Mouse (Mus musculus): ENCODE results near the gene Lhcgr. TPM values are rescaled to one million over a fixed set of nuclear protein-coding genes. Genes with fewer than 3 reads are reported as not detected.

The Lhcgr gene
- polyA plus RNA-seq, 1 experiment from 2014 or later, result 0.99 TPM

GRCm38 (mm10) chr17:88786385-88786784, 5.4 kb downstream of the Lhcgr start:
- Histone ChIP-seq H3K9ac (ENCODE audit: low read length) (no peak overlapping the region), H3K9me3 (ENCODE audit: control insufficient read depth, low read length) (no peaks in the 10 kb centered on the region), H3K27ac (ENCODE audit: low read depth, low read length) (no peak overlapping the region), H3K4me1 (ENCODE audit: control insufficient read depth, insufficient read depth, low read length) (no peaks in the 10 kb centered on the region), H3K27me3 (ENCODE audit: control insufficient read depth, insufficient read depth, low read length) (no peaks in the 10 kb centered on the region), H3K4me3 (ENCODE audit: low read depth, low read length) (no peak overlapping the region), H3K4me2 (ENCODE audit: low read depth) (no peak overlapping the region), H3K36me3 (ENCODE audit: control insufficient read depth, insufficient read depth, low read length) (no peaks in the 10 kb centered on the region)
- WGBS, result 82% methylated on average over 4 of the region's 4 CpGs
- DNase-seq (ENCODE audit: low spot score), result no peak
- ATAC-seq (ENCODE audit: insufficient read depth, low FRiP score, low TSS enrichment), result no peak

- Histone ChIP-seq H3K4me1 (ENCODE audit: control insufficient read depth, insufficient read depth, low read length) (peaks cover 8% of the 10 kb centered on the region), H3K4me3 (ENCODE audit: low read depth, low read length) (no peak overlapping the region), H3K4me2 (ENCODE audit: low read depth) (no peak overlapping the region), H3K9me3 (ENCODE audit: control insufficient read depth, low read length) (no peaks in the 10 kb centered on the region), H3K9ac (ENCODE audit: low read length) (no peak overlapping the region), H3K36me3 (ENCODE audit: control insufficient read depth, insufficient read depth, low read length) (no peaks in the 10 kb centered on the region), H3K27me3 (ENCODE audit: control insufficient read depth, insufficient read depth, low read length) (no peaks in the 10 kb centered on the region), H3K27ac (ENCODE audit: low read depth, low read length) (no peak overlapping the region)
- DNase-seq (ENCODE audit: low spot score), result no peak
- no peak for ATAC-seq (ENCODE audit: insufficient read depth, low FRiP score, low TSS enrichment)
- 40% methylated on average over 3 of the region's 3 CpGs for WGBS
Observed at GRCm38 (mm10) chr17:88779148-88779547, 12.6 kb downstream of the Lhcgr start.

- Histone ChIP-seq H3K9ac (ENCODE audit: low read length) (no peak overlapping the region), H3K4me3 (ENCODE audit: low read depth, low read length) (no peak overlapping the region), H3K4me1 (ENCODE audit: control insufficient read depth, insufficient read depth, low read length) (peaks cover 15% of the 10 kb centered on the region), H3K4me2 (ENCODE audit: low read depth) (no peak overlapping the region), H3K36me3 (ENCODE audit: control insufficient read depth, insufficient read depth, low read length) (no peaks in the 10 kb centered on the region), H3K27me3 (ENCODE audit: control insufficient read depth, insufficient read depth, low read length) (no peaks in the 10 kb centered on the region), H3K9me3 (ENCODE audit: control insufficient read depth, low read length) (no peaks in the 10 kb centered on the region), H3K27ac (ENCODE audit: low read depth, low read length) (peak overlapping the region; percentile 70)
- DNase-seq (ENCODE audit: low spot score), result peak; percentile 68
- peak; percentile 73 for ATAC-seq (ENCODE audit: insufficient read depth, low FRiP score, low TSS enrichment)
- WGBS, result 17% methylated on average over 9 of the region's 9 CpGs
Observed at GRCm38 (mm10) chr17:88774103-88774526, 17.7 kb downstream of the Lhcgr start.

GRCm38 (mm10) chr17:88770081-88770480, 21.7 kb downstream of the Lhcgr start:
- ATAC-seq (ENCODE audit: insufficient read depth, low FRiP score, low TSS enrichment) (no peak), DNase-seq (ENCODE audit: low spot score) (no peak)
- peaks cover 15% of the 10 kb centered on the region for H3K4me1 ChIP-seq (ENCODE audit: control insufficient read depth, insufficient read depth, low read length)
- no peak overlapping the region for H3K9ac ChIP-seq (ENCODE audit: low read length)
- H3K27ac ChIP-seq (ENCODE audit: low read depth, low read length), result no peak overlapping the region
- H3K27me3 ChIP-seq (ENCODE audit: control insufficient read depth, insufficient read depth, low read length), result no peaks in the 10 kb centered on the region
- no peak overlapping the region for H3K4me2 ChIP-seq (ENCODE audit: low read depth)
- no peaks in the 10 kb centered on the region for H3K9me3 ChIP-seq (ENCODE audit: control insufficient read depth, low read length)
- H3K36me3 ChIP-seq (ENCODE audit: control insufficient read depth, insufficient read depth, low read length), result no peaks in the 10 kb centered on the region
- 89% methylated on average over 7 of the region's 7 CpGs for WGBS
- H3K4me3 ChIP-seq (ENCODE audit: low read depth, low read length), result no peak overlapping the region

GRCm38 (mm10) chr17:88769283-88769859, 22.4 kb downstream of the Lhcgr start:
- no peak for ATAC-seq (ENCODE audit: insufficient read depth, low FRiP score, low TSS enrichment)
- Histone ChIP-seq H3K4me3 (ENCODE audit: low read depth, low read length) (no peak overlapping the region), H3K36me3 (ENCODE audit: control insufficient read depth, insufficient read depth, low read length) (no peaks in the 10 kb centered on the region), H3K4me2 (ENCODE audit: low read depth) (no peak overlapping the region), H3K9ac (ENCODE audit: low read length) (no peak overlapping the region), H3K9me3 (ENCODE audit: control insufficient read depth, low read length) (no peaks in the 10 kb centered on the region), H3K27ac (ENCODE audit: low read depth, low read length) (no peak overlapping the region), H3K27me3 (ENCODE audit: control insufficient read depth, insufficient read depth, low read length) (no peaks in the 10 kb centered on the region), H3K4me1 (ENCODE audit: control insufficient read depth, insufficient read depth, low read length) (peaks cover 12% of the 10 kb centered on the region)
- DNase-seq (ENCODE audit: low spot score), result no peak
- WGBS, result 66% methylated on average over 2 of the region's 2 CpGs

GRCm38 (mm10) chr17:88766857-88767256, 24.9 kb downstream of the Lhcgr start:
- Histone ChIP-seq H3K4me2 (ENCODE audit: low read depth) (no peak overlapping the region), H3K9me3 (ENCODE audit: control insufficient read depth, low read length) (no peaks in the 10 kb centered on the region), H3K4me1 (ENCODE audit: control insufficient read depth, insufficient read depth, low read length) (peaks cover 9% of the 10 kb centered on the region; the same call in 1 of the 2 replicates), H3K36me3 (ENCODE audit: control insufficient read depth, insufficient read depth, low read length) (no peaks in the 10 kb centered on the region), H3K4me3 (ENCODE audit: low read depth, low read length) (no peak overlapping the region), H3K9ac (ENCODE audit: low read length) (no peak overlapping the region), H3K27me3 (ENCODE audit: control insufficient read depth, insufficient read depth, low read length) (no peaks in the 10 kb centered on the region), H3K27ac (ENCODE audit: low read depth, low read length) (no peak overlapping the region)
- ATAC-seq (ENCODE audit: insufficient read depth, low FRiP score, low TSS enrichment) (no peak), DNase-seq (ENCODE audit: low spot score) (no peak)
- 89% methylated on average over 6 of the region's 6 CpGs for WGBS

- Histone ChIP-seq H3K4me1 (ENCODE audit: control insufficient read depth, insufficient read depth, low read length) (peaks cover 10% of the 10 kb centered on the region; the same call in 1 of the 2 replicates), H3K27me3 (ENCODE audit: control insufficient read depth, insufficient read depth, low read length) (no peaks in the 10 kb centered on the region), H3K27ac (ENCODE audit: low read depth, low read length) (no peak overlapping the region), H3K9ac (ENCODE audit: low read length) (no peak overlapping the region), H3K9me3 (ENCODE audit: control insufficient read depth, low read length) (no peaks in the 10 kb centered on the region), H3K4me2 (ENCODE audit: low read depth) (no peak overlapping the region), H3K36me3 (ENCODE audit: control insufficient read depth, insufficient read depth, low read length) (no peaks in the 10 kb centered on the region), H3K4me3 (ENCODE audit: low read depth, low read length) (no peak overlapping the region)
- peak; percentile 89 for ATAC-seq (ENCODE audit: insufficient read depth, low FRiP score, low TSS enrichment)
- DNase-seq (ENCODE audit: low spot score), result peak; percentile 72
- 15% methylated on average over 3 of the region's 3 CpGs for WGBS
Observed at GRCm38 (mm10) chr17:88764136-88764485, 27.7 kb downstream of the Lhcgr start.

GRCm38 (mm10) chr17:88763396-88764135, 28.2 kb downstream of the Lhcgr start:
- H3K36me3 ChIP-seq (ENCODE audit: control insufficient read depth, insufficient read depth, low read length), result no peaks in the 10 kb centered on the region
- DNase-seq (ENCODE audit: low spot score) (peak; percentile 55), ATAC-seq (ENCODE audit: insufficient read depth, low FRiP score, low TSS enrichment) (peak; percentile 71)
- H3K4me3 ChIP-seq (ENCODE audit: low read depth, low read length), result no peak overlapping the region
- H3K27me3 ChIP-seq (ENCODE audit: control insufficient read depth, insufficient read depth, low read length), result no peaks in the 10 kb centered on the region
- H3K27ac ChIP-seq (ENCODE audit: low read depth, low read length), result no peak overlapping the region
- H3K9me3 ChIP-seq (ENCODE audit: control insufficient read depth, low read length), result no peaks in the 10 kb centered on the region
- H3K9ac ChIP-seq (ENCODE audit: low read length), result no peak overlapping the region
- H3K4me1 ChIP-seq (ENCODE audit: control insufficient read depth, insufficient read depth, low read length), result peaks cover 10% of the 10 kb centered on the region; the same call in 1 of the 2 replicates
- 12% methylated on average over 5 of the region's 5 CpGs for WGBS
- H3K4me2 ChIP-seq (ENCODE audit: low read depth), result no peak overlapping the region

GRCm38 (mm10) chr17:88758003-88758437, 33.8 kb downstream of the Lhcgr start:
- no peak overlapping the region for H3K27ac ChIP-seq (ENCODE audit: low read depth, low read length)

More at GRCm38 (mm10) chr17:88758003-88758437, 33.8 kb downstream of the Lhcgr start:
- no peak overlapping the region for H3K4me2 ChIP-seq (ENCODE audit: low read depth)
- H3K27me3 ChIP-seq (ENCODE audit: control insufficient read depth, insufficient read depth, low read length), result no peaks in the 10 kb centered on the region
- ATAC-seq (ENCODE audit: insufficient read depth, low FRiP score, low TSS enrichment) (peak; percentile 36), DNase-seq (ENCODE audit: low spot score) (peak; percentile 42)
- no peak overlapping the region for H3K9ac ChIP-seq (ENCODE audit: low read length)
- H3K9me3 ChIP-seq (ENCODE audit: control insufficient read depth, low read length), result no peaks in the 10 kb centered on the region
- H3K4me3 ChIP-seq (ENCODE audit: low read depth, low read length), result no peak overlapping the region
- 25% methylated on average over 9 of the region's 9 CpGs for WGBS
- H3K36me3 ChIP-seq (ENCODE audit: control insufficient read depth, insufficient read depth, low read length), result no peaks in the 10 kb centered on the region
- H3K4me1 ChIP-seq (ENCODE audit: control insufficient read depth, insufficient read depth, low read length), result peaks cover 19% of the 10 kb centered on the region

Data from neural tube, embryonic 11.5 days (tissue).